Mouse (Mus musculus) embryo, embryonic 9.5 days (tissue): ENCODE measurements around the gene Krtap10-10.
"Not testable (repeated sequence)": the region's sequence is repeated elsewhere in the genome, so short reads cannot be mapped to it uniquely, and the experiment has no call there.

Source experiments
- DNase-seq: peaks from one replicate; pipeline ENCODE4 v3.0.0-alpha.2; 2017; ENCODE audit errors: extremely low spot score

The Krtap10-10 gene

DNA sequence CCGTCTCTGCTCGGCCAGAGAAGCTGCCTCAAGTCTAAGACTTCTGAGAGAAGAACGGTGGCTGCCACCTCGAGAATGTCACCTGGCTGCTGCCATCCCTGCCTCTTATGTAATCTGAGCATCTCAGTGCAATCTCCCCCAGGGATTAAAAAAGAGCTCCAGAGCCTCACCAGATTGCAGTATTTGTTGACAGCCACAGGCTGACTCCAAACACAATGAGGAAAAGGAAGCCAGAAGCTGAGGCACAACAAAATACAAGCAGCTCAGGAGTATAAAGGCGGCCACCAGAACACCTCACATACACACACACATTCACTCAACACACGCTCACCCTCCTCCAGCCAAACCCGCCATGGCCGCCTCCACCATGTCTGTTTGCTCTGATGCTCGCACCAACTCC lies at the start of gene Krtap10-10:
Gene Krtap10-10 (plus strand): TSS at position 301 of the 400 bp plus-strand sequence.
- no peak for DNase-seq

DNA sequence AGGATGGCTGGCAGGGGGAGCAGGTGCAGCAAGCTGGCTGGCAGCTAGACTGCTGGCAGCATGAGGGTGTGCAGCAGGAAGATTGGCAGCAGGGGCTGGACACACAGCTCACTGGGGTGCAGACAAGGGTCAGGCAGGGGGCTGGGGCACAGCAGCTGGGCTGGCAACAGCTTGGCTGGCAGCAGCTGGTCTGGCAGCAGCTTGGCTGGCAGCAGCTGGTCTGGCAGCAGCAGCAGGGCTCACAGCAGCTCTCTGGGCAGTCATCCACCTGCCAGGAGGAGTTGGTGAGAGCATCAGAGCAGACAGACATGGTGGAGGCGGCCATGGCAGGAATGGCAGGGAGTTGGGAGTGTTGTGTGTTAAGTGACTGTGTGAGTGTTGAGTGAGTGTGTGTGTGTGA lies 47.9 kb upstream of the Krtap10-10 start, which contains the start of gene Gm7137:
Gene Gm7137 (minus strand): TSS at position 325 of the 400 bp plus-strand sequence.
- not testable (repeated sequence) for DNase-seq

DNA sequence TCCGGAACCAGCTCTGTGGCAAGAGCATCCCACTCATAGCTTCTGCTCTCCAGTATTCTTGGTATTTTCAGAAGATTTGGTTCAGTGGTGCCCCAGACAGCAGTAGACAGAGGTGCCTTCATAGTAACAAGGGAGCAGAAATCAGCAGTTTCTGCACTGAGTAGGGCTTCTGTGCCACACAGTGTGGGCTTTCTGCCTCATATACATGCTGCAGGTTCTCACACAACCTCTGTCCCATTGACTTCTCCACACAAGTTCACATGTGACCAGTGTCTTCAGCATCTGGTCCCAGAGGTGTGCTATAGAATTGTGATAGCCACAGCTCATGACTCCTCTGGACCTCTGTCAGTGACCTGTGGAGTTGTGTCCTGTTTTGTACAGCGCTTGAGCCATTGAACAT lies 47.1 kb upstream of the Krtap10-10 start:
- DNase-seq = no peak

DNA sequence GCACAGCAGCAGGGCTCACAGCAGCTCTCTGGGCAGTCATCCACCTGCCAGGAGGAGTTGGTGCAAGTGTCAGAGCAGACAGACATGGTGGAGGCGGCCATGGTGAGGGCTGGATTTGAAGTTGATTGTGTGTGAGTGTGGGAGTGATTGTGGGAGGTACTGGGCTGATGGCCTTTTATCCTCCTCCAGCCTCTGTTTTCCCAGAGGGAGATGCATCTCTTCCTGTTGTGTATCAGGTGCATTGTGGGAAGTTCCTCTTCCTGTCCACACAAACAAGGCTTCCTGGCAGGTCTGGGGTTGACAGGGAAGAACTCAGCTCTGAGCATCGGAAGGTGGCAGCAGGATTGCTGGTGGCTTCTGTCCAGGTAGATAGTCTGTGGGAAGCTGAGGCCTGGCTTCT lies 40.8 kb upstream of the Krtap10-10 start, which contains the start of gene Gm9639:
Gene Gm9639 (minus strand): TSS at position 101 of the 400 bp plus-strand sequence.
- no peak for DNase-seq

DNA sequence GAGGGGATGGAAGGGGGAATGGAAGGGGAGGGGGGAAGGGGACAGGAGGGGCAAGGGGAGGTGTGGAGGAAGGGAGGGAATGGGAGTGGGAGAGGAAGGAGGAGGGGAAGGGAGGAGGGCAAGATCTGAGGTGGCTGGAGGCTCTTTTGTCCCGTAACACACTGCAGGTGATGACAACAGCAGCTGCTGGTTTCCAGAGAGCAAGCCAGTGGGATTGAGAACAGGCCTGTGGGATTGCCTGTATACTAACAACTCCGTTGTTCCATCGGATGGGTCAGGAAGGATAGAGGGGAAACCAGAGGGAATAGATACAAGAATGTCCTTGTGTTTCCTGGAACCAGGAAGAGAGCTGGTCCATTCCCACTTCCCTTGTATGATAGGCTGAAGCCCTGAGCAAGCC lies 38.1 kb upstream of the Krtap10-10 start:
- no peak for DNase-seq

DNA sequence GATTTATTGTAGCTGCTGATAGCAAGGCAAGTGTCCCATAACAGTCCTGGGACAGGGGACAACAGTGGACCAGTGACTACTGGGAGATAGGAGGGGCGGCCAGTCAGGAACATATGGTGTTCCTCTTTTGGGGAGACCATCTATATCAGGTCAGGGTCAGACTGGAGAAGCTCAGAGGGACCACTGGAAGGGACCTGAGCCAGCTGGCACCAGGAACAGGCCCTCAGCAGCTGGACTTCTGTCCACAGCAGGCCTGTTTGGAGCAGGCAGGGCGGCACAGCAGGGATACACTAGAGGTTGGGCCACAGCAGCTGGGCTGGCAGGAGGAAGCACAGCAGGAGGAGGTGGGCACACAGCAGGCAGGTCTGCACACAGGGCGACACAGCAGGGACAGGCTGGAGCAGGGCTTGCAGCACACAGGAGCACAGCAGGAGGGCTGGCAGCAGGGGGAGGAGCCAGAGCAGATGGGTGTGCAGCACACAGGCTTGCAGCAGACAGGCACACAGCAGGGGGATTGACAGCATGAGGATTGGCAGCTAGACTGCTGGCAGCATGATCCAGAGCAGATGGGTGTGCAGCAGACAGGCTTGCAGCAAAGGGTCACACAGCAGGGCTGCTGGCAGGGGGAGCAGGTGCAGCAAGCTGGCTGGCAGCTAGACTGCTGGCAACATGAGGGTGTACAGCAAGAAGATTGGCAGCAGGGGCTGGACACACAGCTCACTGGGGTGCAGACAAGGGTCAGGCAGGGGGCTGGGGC lies 37.4 kb upstream of the Krtap10-10 start:
- not testable (repeated sequence) for DNase-seq

DNA sequence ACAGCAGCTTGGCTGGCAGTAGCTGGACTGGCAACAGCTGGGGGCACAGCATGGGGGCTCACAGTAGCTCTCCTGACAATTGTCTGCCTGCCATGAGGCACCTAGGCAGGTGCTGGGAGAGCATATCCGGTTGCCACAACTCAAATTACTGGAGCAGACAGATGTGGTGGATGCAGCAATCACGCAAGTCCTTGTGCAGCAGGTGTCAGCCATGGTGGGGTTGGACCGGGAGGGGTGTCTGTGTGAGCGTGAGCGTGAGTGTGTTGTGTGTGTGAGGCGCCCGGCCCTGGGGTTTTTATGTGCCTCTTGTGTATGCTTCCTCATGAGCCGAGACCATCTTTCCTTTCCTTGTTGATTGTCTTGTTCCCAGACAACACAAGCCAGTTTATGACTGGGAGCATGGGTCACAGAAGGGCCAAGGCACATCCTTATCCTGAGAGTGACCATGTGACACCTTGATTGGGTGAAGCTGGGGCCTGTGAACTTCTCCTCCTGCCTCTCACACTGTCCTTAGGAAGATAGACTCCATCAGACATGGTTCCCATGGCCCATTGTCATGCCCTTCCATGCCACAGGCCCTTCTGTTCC lies 36.7 kb upstream of the Krtap10-10 start, which contains the start of gene Gm19668:
Gene Gm19668 (minus strand): TSS at position 213 of the 588 bp plus-strand sequence.
- no peak for DNase-seq

DNA sequence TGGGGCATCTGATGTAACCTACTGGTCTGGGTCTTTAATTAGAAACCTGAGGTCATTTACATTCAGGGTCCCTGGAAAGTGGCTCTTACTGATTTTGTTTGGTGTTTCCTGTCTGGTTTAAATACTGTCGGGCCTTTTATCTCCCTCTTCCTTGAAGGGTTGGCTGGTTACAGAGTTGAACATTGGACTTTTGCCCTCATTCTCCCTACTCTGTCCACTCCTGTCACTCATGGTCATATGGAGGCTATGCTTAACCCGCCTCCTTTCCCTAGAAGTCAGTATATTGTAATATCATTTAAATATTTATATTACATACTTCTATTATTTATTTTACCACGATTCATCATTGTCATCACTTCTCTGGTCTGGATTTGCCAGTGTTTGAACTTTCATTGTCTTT lies 31.7 kb upstream of the Krtap10-10 start:
- DNase-seq = no peak

DNA sequence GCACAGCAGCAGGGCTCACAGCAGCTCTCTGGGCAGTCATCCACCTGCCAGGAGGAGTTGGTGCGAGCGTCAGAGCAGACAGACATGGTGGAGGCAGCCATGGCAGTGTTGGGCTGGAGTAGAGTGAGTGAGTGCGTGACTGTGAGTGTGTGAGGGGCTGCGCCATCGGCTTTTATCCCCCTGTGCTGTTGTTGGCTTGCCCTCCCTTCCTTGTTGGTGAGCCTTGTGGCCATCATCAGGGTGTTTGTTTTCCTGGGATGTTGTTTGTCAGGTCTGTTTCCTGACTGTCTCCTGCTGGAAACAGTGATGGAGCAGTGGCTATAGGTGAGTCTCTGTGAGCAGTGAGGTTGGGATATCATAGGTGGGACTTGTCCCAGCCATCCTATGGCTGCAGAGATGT lies 24.0 kb upstream of the Krtap10-10 start, which contains the start of gene Gm9507:
Gene Gm9507 (minus strand): TSS at position 101 of the 400 bp plus-strand sequence.
- DNase-seq = no peak

DNA sequence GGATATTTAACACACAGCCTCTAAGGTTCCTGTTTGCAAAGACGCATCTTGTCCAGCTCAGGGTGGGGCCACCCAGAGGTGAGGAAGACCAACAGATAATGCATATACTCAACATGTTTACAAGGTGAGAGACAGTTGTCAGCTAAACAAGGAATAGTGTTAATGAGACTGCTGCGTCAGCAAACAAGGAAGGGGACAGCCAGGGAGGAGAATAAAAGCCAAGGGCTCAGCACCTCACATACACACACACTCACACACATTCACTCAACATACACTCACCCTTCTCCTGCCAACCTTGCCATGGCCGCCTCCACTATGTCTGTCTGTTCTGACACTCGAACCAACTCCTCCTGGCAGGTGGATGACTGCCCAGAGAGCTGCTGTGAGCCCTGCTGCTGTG lies 21.4 kb upstream of the Krtap10-10 start, which contains the start of gene Gm2696:
Gene Gm2696 (plus strand): TSS at position 301 of the 400 bp plus-strand sequence.
- DNase-seq = no peak

DNA sequence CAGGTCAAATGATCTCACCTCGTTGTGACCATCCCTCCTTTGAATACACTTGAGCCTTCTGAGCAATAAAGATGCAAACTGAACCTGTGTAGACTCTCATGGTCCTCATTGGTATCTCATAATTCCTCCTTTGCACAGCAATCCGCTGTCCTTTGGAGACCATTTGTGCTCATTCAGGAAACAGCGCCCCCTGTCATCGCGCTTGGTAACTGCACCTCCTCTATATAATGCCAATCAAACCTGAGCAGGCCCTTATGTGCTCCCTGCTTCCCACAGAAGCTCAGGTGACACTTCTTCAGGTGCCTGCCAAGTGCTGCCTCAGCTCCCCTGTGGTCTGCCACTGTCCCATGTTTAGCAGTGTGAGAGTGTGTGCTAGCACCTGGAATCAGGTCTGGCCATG lies 20.2 kb upstream of the Krtap10-10 start:
- DNase-seq = peak; percentile 14

DNA sequence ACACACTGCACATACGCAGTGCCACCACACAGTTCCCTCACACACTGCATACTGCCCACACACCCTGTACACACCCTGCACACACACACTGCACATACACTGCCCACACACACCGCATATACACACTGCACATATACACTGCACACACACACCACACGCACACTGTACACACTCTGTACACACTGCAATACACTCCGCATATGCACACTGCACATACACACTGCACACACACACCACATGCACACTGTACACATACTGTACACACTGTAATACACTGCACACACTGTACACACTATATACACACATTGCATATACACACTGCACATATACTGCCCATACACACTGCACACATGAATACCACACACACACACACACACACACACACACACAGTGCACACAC lies 17.2 kb upstream of the Krtap10-10 start:
- DNase-seq = no peak

DNA sequence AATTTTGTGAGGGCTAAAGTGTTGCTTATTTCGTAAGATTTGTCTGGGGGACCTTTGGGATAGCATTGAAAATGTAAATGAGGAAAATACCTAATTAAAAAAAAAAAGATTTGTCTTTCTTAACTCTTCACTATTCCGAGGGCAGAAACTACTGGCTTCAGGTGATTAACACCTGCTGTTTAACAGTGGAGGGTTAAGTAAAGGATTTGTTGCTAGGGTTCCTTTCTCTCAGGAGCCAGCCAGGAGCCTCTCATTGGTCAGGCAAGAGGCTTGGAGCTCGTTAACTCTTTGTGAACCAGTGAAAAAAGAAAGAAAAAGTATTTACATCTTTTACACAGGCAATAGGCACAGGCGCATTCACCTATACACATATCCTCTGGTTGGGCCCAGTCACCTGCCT lies 16.5 kb upstream of the Krtap10-10 start:
- DNase-seq = no peak

DNA sequence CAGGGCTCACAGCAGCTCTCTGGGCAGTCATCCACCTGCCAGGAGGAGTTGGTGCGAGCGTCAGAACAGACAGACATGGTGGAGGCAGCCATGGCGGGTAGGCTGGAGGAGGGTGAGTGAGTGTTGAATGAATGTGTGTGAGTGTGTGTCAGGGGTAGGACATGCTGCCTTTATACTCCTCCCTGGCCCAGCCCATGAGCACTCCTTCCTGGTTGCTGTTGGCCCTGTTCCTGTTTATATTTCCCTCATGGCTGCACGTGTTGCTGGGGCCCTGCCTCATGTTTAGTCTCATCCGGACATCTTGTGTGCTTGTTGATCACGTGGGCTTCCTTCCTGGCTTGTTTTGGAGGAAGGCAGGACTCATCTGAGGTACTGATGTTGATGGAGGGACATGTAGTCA lies 8.8 kb upstream of the Krtap10-10 start, which contains the start of gene Krtap10-4:
Gene Krtap10-4 (minus strand): TSS at position 145 of the 400 bp plus-strand sequence.
- no peak for DNase-seq

DNA sequence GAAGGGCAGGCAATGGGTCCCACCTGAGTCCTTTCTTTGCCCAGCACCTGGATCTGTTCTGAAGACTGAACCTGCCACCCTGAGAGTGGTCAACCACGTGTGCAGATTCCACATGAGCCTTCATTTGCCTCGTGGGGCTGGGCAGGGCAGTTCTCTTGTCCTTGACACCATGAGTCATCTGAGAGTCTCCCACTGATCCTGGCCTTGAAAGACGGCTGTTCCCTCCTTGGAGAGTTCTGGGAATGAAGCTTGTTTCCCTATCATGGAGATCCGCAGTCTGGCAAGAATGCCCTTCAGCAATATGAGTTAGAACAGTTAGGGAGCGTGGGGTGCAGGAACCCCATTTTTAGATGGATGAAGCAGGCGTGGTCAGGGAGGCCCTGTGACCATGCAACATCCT lies 3.3 kb downstream of the Krtap10-10 start:
- DNase-seq = no peak

DNA sequence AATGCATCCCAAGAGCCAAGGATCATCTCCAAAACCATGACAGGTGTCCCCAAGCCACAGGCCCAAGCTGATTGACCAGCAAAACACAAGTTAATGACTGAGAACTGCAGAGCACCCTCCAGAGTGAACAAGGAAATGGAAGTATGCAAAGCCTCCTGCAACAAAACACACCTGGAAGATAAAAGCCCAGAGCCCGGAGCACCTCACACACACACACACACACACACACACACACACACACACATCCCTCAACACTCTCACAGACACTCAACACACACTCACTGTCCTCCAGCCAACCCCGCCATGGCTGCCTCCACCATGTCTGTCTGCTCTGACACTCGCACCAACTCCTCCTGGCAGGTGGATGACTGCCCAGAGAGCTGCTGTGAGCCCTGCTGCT lies 10.8 kb downstream of the Krtap10-10 start, which contains the start of gene Gm36176:
Gene Gm36176 (plus strand): TSS at position 301 of the 400 bp plus-strand sequence.
- no peak for DNase-seq

DNA sequence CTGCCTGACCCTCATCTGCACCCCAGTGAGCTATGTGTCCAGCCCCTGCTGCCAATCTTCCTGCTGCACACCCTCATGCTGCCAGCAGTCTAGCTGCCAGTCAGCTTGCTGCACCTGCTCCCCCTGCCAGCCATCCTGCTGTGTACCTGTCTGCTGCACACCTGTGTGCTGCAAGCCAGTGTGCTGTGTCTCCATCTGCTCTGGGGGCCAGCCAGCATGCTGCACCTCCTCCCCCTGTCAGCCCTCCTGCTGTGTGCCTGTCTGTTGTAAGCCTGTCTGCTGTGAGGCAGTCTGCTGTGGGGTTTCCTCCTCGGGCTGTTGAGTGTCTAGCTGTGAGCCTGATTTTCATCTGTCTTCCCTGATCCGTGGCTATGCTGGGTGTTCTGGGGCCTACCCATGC lies 11.2 kb downstream of the Krtap10-10 start:
- DNase-seq = no peak

DNA sequence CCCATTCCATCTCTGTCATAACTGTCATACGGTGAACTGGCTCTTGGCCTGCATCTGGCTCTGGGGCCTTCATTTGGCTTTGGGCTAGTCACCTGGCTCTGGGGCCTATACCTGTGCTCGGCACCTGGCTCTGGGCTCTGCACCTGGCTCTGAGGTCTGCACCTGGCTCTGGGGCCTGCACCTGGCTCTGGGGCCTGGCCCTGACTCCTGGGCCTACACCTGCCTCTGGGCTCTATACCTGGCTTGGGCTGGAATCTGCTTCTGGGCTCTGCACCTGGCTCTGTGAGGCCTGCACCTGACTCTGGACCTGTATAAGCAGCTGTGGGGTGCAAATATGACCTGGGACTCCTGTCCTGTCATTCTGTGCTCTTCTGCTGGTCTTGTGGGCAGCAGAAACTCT lies 11.8 kb downstream of the Krtap10-10 start:
- no peak for DNase-seq

DNA sequence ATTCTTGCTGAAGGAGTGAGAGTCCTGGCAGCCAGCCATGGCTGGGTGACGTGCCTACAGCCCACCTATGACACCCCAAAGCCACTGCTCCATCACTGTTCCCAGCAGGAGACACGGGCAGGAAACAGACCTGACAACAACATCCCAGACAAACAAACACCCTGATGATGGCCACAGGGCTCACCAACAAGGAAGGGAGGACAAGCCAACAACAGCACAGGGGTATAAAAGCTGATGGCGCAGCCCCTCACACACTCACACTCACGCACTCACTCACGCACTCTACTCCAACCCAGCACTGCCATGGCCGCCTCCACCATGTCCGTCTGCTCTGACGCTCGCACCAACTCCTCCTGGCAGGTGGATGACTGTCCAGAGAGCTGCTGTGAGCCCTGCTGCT lies 16.8 kb downstream of the Krtap10-10 start, which contains the start of gene Gm10318:
Gene Gm10318 (plus strand): TSS at position 301 of the 400 bp plus-strand sequence.
- no peak for DNase-seq

DNA sequence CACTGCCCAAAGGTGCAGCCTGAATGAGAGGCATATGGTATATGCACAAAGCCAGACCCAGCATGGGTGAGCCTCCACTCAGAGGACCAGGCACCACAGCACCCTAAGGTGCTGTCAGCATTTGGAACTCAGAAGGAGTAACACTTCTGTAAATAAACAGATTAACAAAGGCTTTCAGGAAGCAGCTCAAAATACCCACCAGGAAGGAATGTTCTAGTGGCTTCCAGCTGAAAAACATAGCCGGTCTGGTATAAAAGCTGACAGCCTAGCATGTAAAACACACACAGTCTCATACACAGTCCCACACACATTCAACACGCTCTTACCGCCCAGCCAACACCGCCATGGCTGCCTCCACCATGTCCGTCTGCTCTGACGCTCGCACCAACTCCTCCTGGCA lies 25.9 kb downstream of the Krtap10-10 start, which contains the start of gene Gm3285:
Gene Gm3285 (plus strand): TSS at position 301 of the 400 bp plus-strand sequence.
- no peak for DNase-seq

DNA sequence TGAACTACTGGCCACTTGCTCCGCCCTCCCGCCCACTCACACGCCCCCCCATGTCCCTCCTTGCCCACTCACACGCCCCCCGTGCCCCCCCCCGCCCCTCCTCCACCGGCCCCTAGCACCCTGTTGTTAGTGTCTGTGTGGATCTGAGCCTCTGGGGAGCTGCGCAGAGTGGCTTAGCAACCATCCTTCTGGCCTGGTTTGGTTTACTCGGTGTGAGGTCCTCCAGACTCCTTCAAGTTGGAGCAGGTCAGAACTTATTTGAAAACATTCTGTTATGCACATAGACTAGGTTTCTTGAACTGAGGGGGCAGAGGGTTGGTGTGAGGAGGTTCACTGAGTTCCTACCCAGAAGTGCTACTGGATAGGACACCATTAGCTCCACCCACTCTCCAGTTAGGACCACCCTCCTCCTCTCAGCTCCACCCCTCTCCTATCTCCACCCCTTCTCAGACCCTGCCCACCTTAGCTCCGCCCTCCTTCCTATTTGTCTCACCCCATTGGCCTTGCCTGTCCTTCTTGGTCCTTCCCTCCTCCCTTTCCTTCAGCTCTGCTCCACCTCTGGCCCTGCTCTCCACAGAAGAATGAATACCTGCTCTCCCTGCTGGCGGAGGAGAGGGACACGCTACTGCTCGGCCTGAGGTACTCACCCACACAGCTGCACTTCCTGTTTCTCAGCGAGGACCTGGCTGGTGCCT lies 28.5 kb downstream of the Krtap10-10 start:
- DNase-seq = peak; percentile 83

DNA sequence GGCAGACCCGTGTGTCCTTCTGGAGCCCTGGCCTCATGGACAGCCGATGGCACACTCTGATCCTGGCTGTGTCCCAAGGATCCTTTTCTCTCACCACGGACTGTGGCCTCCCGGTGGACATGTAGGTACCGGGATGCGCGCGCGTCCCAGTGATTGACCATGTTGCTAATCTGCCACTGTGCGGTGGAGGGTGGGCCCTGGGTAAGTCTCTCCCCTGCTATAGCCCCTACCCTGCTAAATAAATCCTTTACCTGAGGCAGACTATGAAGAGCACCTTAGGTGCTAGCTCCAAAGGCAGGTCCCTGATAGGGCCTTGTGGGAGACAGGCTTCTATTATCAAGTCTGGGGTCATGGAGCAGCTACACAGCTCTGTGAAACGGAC lies 29.0 kb downstream of the Krtap10-10 start:
- no peak for DNase-seq
